Mouse (Mus musculus) heart, embryonic 13.5 days (tissue): ENCODE measurements at regions not wholly inside any gene's neighbourhood (a gene's known extent, or its start where the extent isn't known, plus 50 kb on each side); places are given as distances from the start of the nearest gene placed in this dataset.
A peak's percentile ranks its signal among the peaks of the same experiment; 100 is the strongest.

Experiments used
- ATAC-seq: fragments of 200-750 bp; cut with Nextera tagmentation; 2 replicates; pipeline ENCODE4 v1.8.0; 2017; ENCODE audit warnings: moderate TSS enrichment; ENCODE audit not compliant: insufficient number of reproducible peaks, low FRiP score, low TSS enrichment; ENCODE audit errors: extremely low read depth
- H3K27ac ChIP-seq: fragments of 300-500 bp; sonication (generic); replicated peaks from 2 replicates; pipeline ENCODE4 v1.5.1; 2015; ENCODE audit warnings: moderate library complexity, mild to moderate bottlenecking, inconsistent platforms
- H3K27me3 ChIP-seq: fragments of 300-500 bp; sonication (generic); replicated peaks from 2 replicates; pipeline ENCODE4 v1.6.1; 2015; ENCODE audit warnings: mild to moderate bottlenecking, inconsistent platforms
- H3K36me3 ChIP-seq: fragments of 300-500 bp; sonication (generic); 2 replicates; pipeline ENCODE4 v1.6.1; 2015; ENCODE audit warnings: mild to moderate bottlenecking, inconsistent platforms
- H3K4me1 ChIP-seq: fragments of 300-500 bp; sonication (generic); 2 replicates; pipeline ENCODE4 v1.6.1; 2015; ENCODE audit warnings: inconsistent platforms
- H3K4me2 ChIP-seq: fragments of 300-500 bp; sonication (generic); 2 replicates; pipeline ENCODE4 v1.6.1; 2015; ENCODE audit warnings: inconsistent platforms, mild to moderate bottlenecking, moderate library complexity
- H3K4me3 ChIP-seq: fragments of 300-500 bp; sonication (generic); 2 replicates; pipeline ENCODE4 v1.5.1; 2015; ENCODE audit warnings: moderate library complexity, mild to moderate bottlenecking, inconsistent platforms
- H3K9ac ChIP-seq: fragments of 300-500 bp; sonication (generic); 2 replicates; pipeline ENCODE4 v1.6.1; 2015; ENCODE audit warnings: inconsistent platforms, mild to moderate bottlenecking, moderate library complexity
- H3K9me3 ChIP-seq: fragments of 300-500 bp; sonication (generic); 2 replicates; pipeline ENCODE4 v1.6.1; 2016; ENCODE audit warnings: inconsistent platforms
- WGBS: fragments of 180-500 bp; shearing (Covaris S2); methylation state at CpG from one replicate; pipeline ENCODE4 v1.1.7; 2015; ENCODE audit warnings: mixed read lengths; 5-methylcytosine and 5-hydroxymethylcytosine counted together

- WGBS, result 76% methylated on average over 2 of the region's 2 CpGs
Observed at GRCm38 (mm10) chr2:71623134-71623533, 76.6 kb upstream of the Dlx2 start.

GRCm38 (mm10) chr2:71625298-71625902, 78.8 kb upstream of the Dlx2 start:
- Histone ChIP-seq H3K4me2 (no peak overlapping the region), H3K9me3 (no peaks in the 10 kb centered on the region), H3K36me3 (no peaks in the 10 kb centered on the region), H3K4me1 (peaks cover 29% of the 10 kb centered on the region), H3K27ac (no peak overlapping the region), H3K4me3 (no peak overlapping the region), H3K9ac (no peak overlapping the region), H3K27me3 (peaks cover 13% of the 10 kb centered on the region)
- WGBS, result 66% methylated on average over 7 of the region's 7 CpGs
- no peak for ATAC-seq

More at GRCm38 (mm10) chr2:71623134-71623533, 76.6 kb upstream of the Dlx2 start:
- Histone ChIP-seq H3K9ac (no peak overlapping the region), H3K4me3 (no peak overlapping the region), H3K27me3 (no peaks in the 10 kb centered on the region; the same call in 1 of the 2 replicates), H3K27ac (no peak overlapping the region), H3K36me3 (no peaks in the 10 kb centered on the region), H3K9me3 (no peaks in the 10 kb centered on the region), H3K4me1 (peaks cover 11% of the 10 kb centered on the region), H3K4me2 (no peak overlapping the region)
- no peak for ATAC-seq

- Histone ChIP-seq H3K4me2 (no peak overlapping the region), H3K4me3 (no peak overlapping the region), H3K27me3 (peaks cover 15% of the 10 kb centered on the region), H3K9ac (no peak overlapping the region), H3K4me1 (peaks cover 29% of the 10 kb centered on the region), H3K9me3 (no peaks in the 10 kb centered on the region), H3K36me3 (no peaks in the 10 kb centered on the region), H3K27ac (no peak overlapping the region)
- WGBS, result 65% methylated on average over 12 of the region's 12 CpGs
- no peak for ATAC-seq
Observed at GRCm38 (mm10) chr2:71626404-71626803, 79.8 kb upstream of the Dlx2 start.

- no peak for ATAC-seq
- H3K27ac ChIP-seq, result no peak overlapping the region
- 54% methylated on average over 14 of the region's 14 CpGs for WGBS
- H3K36me3 ChIP-seq, result no peaks in the 10 kb centered on the region
- no peak overlapping the region for H3K4me3 ChIP-seq
- peaks cover 29% of the 10 kb centered on the region for H3K4me1 ChIP-seq
- no peak overlapping the region for H3K9ac ChIP-seq
- H3K9me3 ChIP-seq, result no peaks in the 10 kb centered on the region
- peaks cover 15% of the 10 kb centered on the region for H3K27me3 ChIP-seq
- no peak overlapping the region for H3K4me2 ChIP-seq
Observed at GRCm38 (mm10) chr2:71627097-71627755, 80.7 kb upstream of the Dlx2 start.

GRCm38 (mm10) chr2:71628821-71629220, 82.3 kb upstream of the Dlx2 start:
- no peak for ATAC-seq
- Histone ChIP-seq H3K4me2 (peak overlapping the region; percentile 92), H3K4me1 (peaks cover 26% of the 10 kb centered on the region), H3K36me3 (no peaks in the 10 kb centered on the region), H3K4me3 (peak overlapping the region; percentile 51), H3K9me3 (no peaks in the 10 kb centered on the region), H3K27me3 (peaks cover 15% of the 10 kb centered on the region), H3K27ac (no peak overlapping the region), H3K9ac (no peak overlapping the region; the same call in 1 of the 2 replicates)
- WGBS, result 29% methylated on average over 7 of the region's 7 CpGs

- no peak overlapping the region for H3K27ac ChIP-seq
- ATAC-seq, result no peak
Observed at GRCm38 (mm10) chr2:71629301-71630142, 83.0 kb upstream of the Dlx2 start.

GRCm38 (mm10) chr2:71630143-71630463, 83.5 kb upstream of the Dlx2 start:
- Histone ChIP-seq H3K27me3 (peaks cover 15% of the 10 kb centered on the region), H3K9ac (no peak overlapping the region; the same call in 1 of the 2 replicates), H3K4me2 (peak overlapping the region; percentile 92), H3K4me1 (peaks cover 26% of the 10 kb centered on the region), H3K9me3 (no peaks in the 10 kb centered on the region), H3K36me3 (no peaks in the 10 kb centered on the region), H3K4me3 (peak overlapping the region; percentile 51), H3K27ac (no peak overlapping the region)
- WGBS, result 15% methylated on average over 3 of the region's 3 CpGs
- ATAC-seq, result no peak

More at GRCm38 (mm10) chr2:71629301-71630142, 83.0 kb upstream of the Dlx2 start:
- no peaks in the 10 kb centered on the region for H3K36me3 ChIP-seq
- H3K9me3 ChIP-seq, result no peaks in the 10 kb centered on the region
- peak overlapping the region; percentile 51 for H3K4me3 ChIP-seq
- H3K9ac ChIP-seq, result peak overlapping the region; percentile 73
- H3K4me2 ChIP-seq, result peak overlapping the region; percentile 92
- peaks cover 15% of the 10 kb centered on the region for H3K27me3 ChIP-seq
- 2% methylated on average over 43 of the region's 43 CpGs for WGBS
- peaks cover 26% of the 10 kb centered on the region for H3K4me1 ChIP-seq

GRCm38 (mm10) chr2:71633471-71633870, 86.9 kb upstream of the Dlx2 start:
- Histone ChIP-seq H3K4me1 (peaks cover 18% of the 10 kb centered on the region), H3K4me3 (no peak overlapping the region), H3K4me2 (no peak overlapping the region), H3K27me3 (peaks cover 14% of the 10 kb centered on the region), H3K9ac (no peak overlapping the region), H3K27ac (no peak overlapping the region), H3K36me3 (no peaks in the 10 kb centered on the region), H3K9me3 (no peaks in the 10 kb centered on the region)
- 73% methylated on average over 6 of the region's 6 CpGs for WGBS
- ATAC-seq, result no peak

- no peak for ATAC-seq
- Histone ChIP-seq H3K27ac (no peak overlapping the region), H3K27me3 (peaks cover 5% of the 10 kb centered on the region; the same call in 1 of the 2 replicates), H3K36me3 (no peaks in the 10 kb centered on the region), H3K4me1 (peaks cover 9% of the 10 kb centered on the region), H3K9me3 (no peaks in the 10 kb centered on the region), H3K4me2 (no peak overlapping the region), H3K9ac (no peak overlapping the region), H3K4me3 (no peak overlapping the region)
- 61% methylated on average over 3 of the region's 3 CpGs for WGBS
Observed at GRCm38 (mm10) chr2:71634471-71634870, 87.9 kb upstream of the Dlx2 start.

- H3K4me2 ChIP-seq, result no peak overlapping the region
- 87% methylated on average over 4 of the region's 4 CpGs for WGBS
- H3K9me3 ChIP-seq, result 0 out of 2 replicates have a peak, but pooled peaks cover 3% of the 10 kb centered on the region
- no peak overlapping the region for H3K27ac ChIP-seq
- H3K36me3 ChIP-seq, result no peaks in the 10 kb centered on the region
- no peaks in the 10 kb centered on the region for H3K27me3 ChIP-seq
- no peak for ATAC-seq
- no peak overlapping the region for H3K4me3 ChIP-seq
- no peaks in the 10 kb centered on the region for H3K4me1 ChIP-seq
- no peak overlapping the region for H3K9ac ChIP-seq
Observed at GRCm38 (mm10) chr2:71636134-71636533, 89.6 kb upstream of the Dlx2 start.

- H3K9me3 ChIP-seq, result 0 out of 2 replicates have a peak, but pooled peaks cover 4% of the 10 kb centered on the region
- no peak overlapping the region for H3K4me3 ChIP-seq
- H3K36me3 ChIP-seq, result no peaks in the 10 kb centered on the region
- WGBS, result 87% methylated on average over 4 of the region's 4 CpGs
- H3K4me1 ChIP-seq, result no peaks in the 10 kb centered on the region
- H3K27me3 ChIP-seq, result no peaks in the 10 kb centered on the region
- ATAC-seq, result no peak
- H3K4me2 ChIP-seq, result no peak overlapping the region
- no peak overlapping the region for H3K27ac ChIP-seq
- H3K9ac ChIP-seq, result no peak overlapping the region
Observed at GRCm38 (mm10) chr2:71636590-71636989, 90.0 kb upstream of the Dlx2 start.
